Mouse (Mus musculus) liver, embryonic 11.5 days (tissue): ENCODE measurements around the gene Gm3727. TPM values are rescaled to one million over a fixed set of nuclear protein-coding genes. Genes with fewer than 3 reads are reported as not detected.
"Not testable (repeated sequence)": the region's sequence is repeated elsewhere in the genome, so short reads cannot be mapped to it uniquely, and the experiment has no call there.

Experiments
- ATAC-seq: fragments of 200-750 bp; cut with Nextera tagmentation; replicated peaks from 2 replicates; pipeline ENCODE4 v1.8.0; 2017; ENCODE audit warnings: moderate number of reproducible peaks, mild to moderate bottlenecking, moderate TSS enrichment, moderate library complexity; ENCODE audit not compliant: low FRiP score
- DNase-seq: peaks from one replicate; pipeline ENCODE4 v3.0.0-alpha.2; 2017; ENCODE audit warnings: low spot score
- H3K27ac ChIP-seq: fragments of 300-500 bp; sonication (generic); 2 replicates; pipeline ENCODE4 v1.5.1; 2014; ENCODE audit warnings: mild to moderate bottlenecking, low read depth, low read length, control low read depth
- H3K27me3 ChIP-seq: fragments of 300-500 bp; sonication (generic); replicated peaks from 2 replicates; pipeline ENCODE4 v1.6.1; 2014; ENCODE audit warnings: low read length, mixed read lengths; ENCODE audit not compliant: control insufficient read depth, insufficient read depth
- H3K36me3 ChIP-seq: fragments of 300-500 bp; sonication (generic); 2 replicates; pipeline ENCODE4 v1.6.1; 2014; ENCODE audit warnings: mild to moderate bottlenecking, low read length, moderate library complexity, mixed read lengths; ENCODE audit not compliant: control insufficient read depth, insufficient read depth
- H3K4me1 ChIP-seq: fragments of 300-500 bp; sonication (generic); replicated peaks from 2 replicates; pipeline ENCODE4 v1.6.1; 2014; ENCODE audit warnings: low read length, mixed read lengths; ENCODE audit not compliant: control insufficient read depth, insufficient read depth
- H3K4me2 ChIP-seq: fragments of 300-500 bp; sonication (generic); 2 replicates; pipeline ENCODE4 v1.6.1; 2014; ENCODE audit warnings: mild to moderate bottlenecking, control low read depth, moderate library complexity
- H3K4me3 ChIP-seq: fragments of 300-500 bp; sonication (generic); 2 replicates; pipeline ENCODE4 v1.5.1; 2014; ENCODE audit warnings: low read depth, low read length, control low read depth
- H3K9ac ChIP-seq: fragments of 300-500 bp; sonication (generic); 2 replicates; pipeline ENCODE4 v1.6.1; 2014; ENCODE audit warnings: low read depth, low read length, control low read depth
- H3K9me3 ChIP-seq: fragments of 300-500 bp; sonication (generic); 2 replicates; pipeline ENCODE4 v1.6.1; 2016; ENCODE audit warnings: low read length, inconsistent platforms, mixed read lengths; ENCODE audit not compliant: control insufficient read depth
- WGBS: fragments of 180-500 bp; shearing (Covaris S2); extraction: QIAGEN DNeasy Blood & Tissue Kit; methylation state at CpG from one replicate; pipeline ENCODE4 v1.1.7; 2014; 5-methylcytosine and 5-hydroxymethylcytosine counted together
- polyA plus RNA-seq: library from polyadenylated mRNA; unstranded; fragments of >200 nt; fragmentation: Nextera tagmentation; extraction: Ambion mirVana; gene quantifications from 2 replicates; pipeline ENCODE4 v1.2.1, GENCODE M21; 2014

Gm3727 gene
- not detected in 2 replicates for polyA plus RNA-seq

GRCm38 (mm10) chr14:7264614-7265013, at the start of gene Gm3727:
Gm3727 (minus strand) TSS chr14:7264714.
- H3K4me2 ChIP-seq, ATAC-seq, H3K27ac ChIP-seq, H3K9ac ChIP-seq, H3K27me3 ChIP-seq, H3K4me3 ChIP-seq, H3K36me3 ChIP-seq, H3K9me3 ChIP-seq, H3K4me1 ChIP-seq, DNase-seq: not testable (repeated sequence)
- WGBS: 62% methylated on average over 3 of the region's 3 CpGs

- not testable (repeated sequence) for H3K4me1 ChIP-seq, H3K4me2 ChIP-seq, H3K27me3 ChIP-seq, H3K4me3 ChIP-seq, H3K9me3 ChIP-seq, H3K9ac ChIP-seq, H3K27ac ChIP-seq, H3K36me3 ChIP-seq, ATAC-seq
- WGBS: 0% methylated on average over 5 of the region's 10 CpGs
- peak; percentile 26 for DNase-seq
These were observed 21.0 kb downstream of the Gm3727 start for GRCm38 (mm10) chr14:7243498-7243897.

Other genes with a start within 250 kb of the Gm3727 start
- gene Gm10406, start 237.3 kb downstream of the Gm3727 start, polyA plus RNA-seq: 0.13 and 0.14 TPM in 2 replicates
- not detected in 2 replicates for gene Gm3685, start 219.7 kb downstream of the Gm3727 start, polyA plus RNA-seq
- 0.32 TPM in 1 of 2 replicates, not detected in the other for gene Gm3696, start 164.1 kb downstream of the Gm3727 start, polyA plus RNA-seq
- gene Gm6676, start 139.3 kb downstream of the Gm3727 start, polyA plus RNA-seq: not detected in 2 replicates
- gene Gm3512, start 90.2 kb downstream of the Gm3727 start, polyA plus RNA-seq: 1.1 and 1.2 TPM in 2 replicates
- gene Gm16434, start 70.2 kb downstream of the Gm3727 start, polyA plus RNA-seq: not detected in 2 replicates
- gene Gm3739, start 50.3 kb upstream of the Gm3727 start, polyA plus RNA-seq: 0.11 and 0.21 TPM in 2 replicates
- not detected in 2 replicates for gene Gm5797, start 67.7 kb upstream of the Gm3727 start, polyA plus RNA-seq
- gene Gm8374, start 100.4 kb upstream of the Gm3727 start, polyA plus RNA-seq: not detected in 2 replicates
- gene Gm3755, start 186.2 kb upstream of the Gm3727 start, polyA plus RNA-seq: not detected in 2 replicates
- 0.19 and 0.23 TPM in 2 replicates for gene Gm3752, start 219.0 kb upstream of the Gm3727 start, polyA plus RNA-seq